Mouse (Mus musculus) heart, embryonic 15.5 days (tissue): ENCODE measurements at regions not wholly inside any gene's neighbourhood (a gene's known extent, or its start where the extent isn't known, plus 50 kb on each side); places are given as distances from the start of the nearest gene placed in this dataset.

Experiments
- ATAC-seq: fragments of 200-750 bp; cut with Nextera tagmentation; replicated peaks from 2 replicates; pipeline ENCODE4 v1.8.0; 2017; ENCODE audit warnings: low read depth, moderate TSS enrichment; ENCODE audit not compliant: insufficient number of reproducible peaks, insufficient read depth, low FRiP score
- H3K27ac ChIP-seq: fragments of 300-500 bp; sonication (generic); 2 replicates; pipeline ENCODE4 v1.5.1; 2015; ENCODE audit warnings: mild to moderate bottlenecking, inconsistent platforms
- H3K27me3 ChIP-seq: fragments of 300-500 bp; sonication (generic); 2 replicates; pipeline ENCODE4 v1.6.1; 2015; ENCODE audit warnings: inconsistent platforms
- H3K36me3 ChIP-seq: fragments of 300-500 bp; sonication (generic); 2 replicates; pipeline ENCODE4 v1.6.1; 2015; ENCODE audit warnings: mild to moderate bottlenecking, inconsistent platforms
- H3K4me1 ChIP-seq: fragments of 300-500 bp; sonication (generic); replicated peaks from 2 replicates; pipeline ENCODE4 v1.6.1; 2015; ENCODE audit warnings: inconsistent platforms
- H3K4me2 ChIP-seq: fragments of 300-500 bp; sonication (generic); 2 replicates; pipeline ENCODE4 v1.6.1; 2015; ENCODE audit warnings: inconsistent platforms, mild to moderate bottlenecking, moderate library complexity
- H3K4me3 ChIP-seq: fragments of 300-500 bp; sonication (generic); 2 replicates; pipeline ENCODE4 v1.5.1; 2015; ENCODE audit warnings: mild to moderate bottlenecking, inconsistent platforms
- H3K9ac ChIP-seq: fragments of 300-500 bp; sonication (generic); 2 replicates; pipeline ENCODE4 v1.6.1; 2015; ENCODE audit warnings: mild to moderate bottlenecking, inconsistent platforms
- H3K9me3 ChIP-seq: fragments of 300-500 bp; sonication (generic); replicated peaks from 2 replicates; pipeline ENCODE4 v1.6.1; 2016; ENCODE audit warnings: inconsistent platforms
- WGBS: fragments of 180-500 bp; shearing (Covaris S2); methylation state at CpG from one replicate; pipeline ENCODE4 v1.1.7; 2015; ENCODE audit warnings: mixed read lengths; 5-methylcytosine and 5-hydroxymethylcytosine counted together

DNA sequence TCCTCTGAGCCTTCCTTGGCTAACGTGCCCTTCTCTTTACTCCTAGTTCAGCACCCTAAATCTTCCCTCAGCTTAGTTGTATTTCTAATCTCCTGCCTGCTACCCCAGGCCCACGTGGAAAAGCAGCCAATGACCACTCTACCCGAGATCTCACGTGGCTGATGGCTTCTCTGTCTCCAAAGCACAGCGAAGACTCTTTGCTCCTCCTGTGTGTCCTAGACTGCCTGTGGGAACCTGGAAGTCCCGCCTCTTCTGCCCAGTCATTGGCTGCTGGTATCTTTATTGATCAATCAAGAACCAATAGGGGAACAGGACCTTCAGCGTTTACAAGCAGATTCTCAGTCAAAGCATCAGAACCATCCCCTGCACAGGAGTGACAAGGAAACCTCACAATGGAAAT lies 54.8 kb downstream of the Gm19935 start:
- H3K9ac ChIP-seq, result no peak overlapping the region
- no peaks in the 10 kb centered on the region for H3K9me3 ChIP-seq
- no peak overlapping the region for H3K4me2 ChIP-seq
- 75% methylated on average over 7 of the region's 7 CpGs for WGBS
- H3K4me3 ChIP-seq, result no peak overlapping the region
- H3K27me3 ChIP-seq, result no peaks in the 10 kb centered on the region
- ATAC-seq, result no peak
- no peaks in the 10 kb centered on the region for H3K36me3 ChIP-seq
- H3K27ac ChIP-seq, result no peak overlapping the region
- no peaks in the 10 kb centered on the region for H3K4me1 ChIP-seq

DNA sequence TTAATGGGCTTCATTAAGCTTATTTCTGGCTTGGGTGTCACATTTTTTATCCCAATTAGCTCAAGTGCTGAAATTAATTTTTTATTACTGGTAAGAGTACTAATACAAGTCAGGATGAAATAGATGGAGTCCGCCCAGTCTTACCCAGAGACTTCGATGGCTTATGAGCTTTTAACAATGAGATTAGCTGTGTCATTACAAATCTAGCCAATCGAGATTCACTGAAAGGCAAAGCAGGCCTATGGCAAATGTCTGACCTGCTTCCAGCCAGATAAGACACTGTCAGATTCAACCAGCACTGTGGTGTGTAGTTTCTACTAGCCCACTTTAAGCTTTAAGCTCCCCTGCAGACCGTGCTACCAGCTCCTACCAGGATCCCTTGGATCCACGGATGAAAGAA lies 55.2 kb downstream of the Gm19935 start:
- no peak for ATAC-seq
- Histone ChIP-seq H3K36me3 (no peaks in the 10 kb centered on the region), H3K27me3 (no peaks in the 10 kb centered on the region), H3K4me2 (no peak overlapping the region), H3K9ac (no peak overlapping the region), H3K9me3 (no peaks in the 10 kb centered on the region), H3K27ac (no peak overlapping the region), H3K4me3 (no peak overlapping the region), H3K4me1 (no peaks in the 10 kb centered on the region)
- 81% methylated on average over 5 of the region's 5 CpGs for WGBS

DNA sequence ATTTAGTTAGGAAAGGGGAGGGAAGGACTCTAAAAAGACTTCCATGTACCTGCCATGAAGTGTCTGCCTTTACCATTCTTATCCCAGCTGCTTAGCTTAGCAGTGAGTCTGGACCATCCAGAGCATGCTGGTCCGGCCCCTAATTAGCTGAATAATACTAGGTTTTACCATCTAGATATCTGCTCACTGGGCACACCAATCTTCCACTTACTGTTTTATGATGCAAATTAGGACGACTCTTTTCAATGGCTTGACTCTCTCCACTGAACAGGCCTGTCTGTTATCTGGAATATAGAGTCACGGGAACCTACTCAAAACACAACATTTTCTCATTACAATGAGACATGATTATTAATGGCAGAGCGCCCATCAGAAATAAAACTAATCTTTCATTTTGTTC lies 55.7 kb downstream of the Gm19935 start:
- H3K4me3 ChIP-seq, result no peak overlapping the region
- ATAC-seq, result no peak
- no peak overlapping the region for H3K27ac ChIP-seq
- no peaks in the 10 kb centered on the region for H3K27me3 ChIP-seq
- H3K4me1 ChIP-seq, result no peaks in the 10 kb centered on the region
- H3K4me2 ChIP-seq, result no peak overlapping the region
- 81% methylated on average over 4 of the region's 4 CpGs for WGBS
- H3K9me3 ChIP-seq, result no peaks in the 10 kb centered on the region
- H3K9ac ChIP-seq, result no peak overlapping the region
- no peaks in the 10 kb centered on the region for H3K36me3 ChIP-seq

DNA sequence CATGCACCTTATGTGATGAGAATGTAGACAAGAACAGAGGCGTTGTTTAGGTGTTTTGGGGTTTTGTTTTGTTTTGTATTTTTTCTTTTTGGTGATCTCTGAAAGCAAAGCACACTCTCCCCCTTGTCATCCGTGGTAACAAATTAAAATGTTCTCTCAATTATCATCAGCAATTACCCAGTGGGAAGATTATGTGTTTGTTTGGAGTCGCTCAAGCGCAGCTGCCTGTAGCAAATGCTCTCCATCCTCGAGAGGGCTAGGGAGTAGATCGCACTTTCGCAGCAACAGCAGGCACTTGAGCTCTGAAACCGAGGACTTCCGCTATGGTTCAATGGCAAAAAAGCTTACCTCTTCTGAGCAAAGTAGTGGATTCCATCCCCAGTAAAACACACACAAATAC lies 57.7 kb downstream of the Gm19935 start:
- H3K27ac ChIP-seq, result no peak overlapping the region
- H3K4me3 ChIP-seq, result no peak overlapping the region
- no peaks in the 10 kb centered on the region for H3K9me3 ChIP-seq
- 83% methylated on average over 9 of the region's 9 CpGs for WGBS
- H3K36me3 ChIP-seq, result no peaks in the 10 kb centered on the region
- no peaks in the 10 kb centered on the region for H3K4me1 ChIP-seq
- no peaks in the 10 kb centered on the region for H3K27me3 ChIP-seq
- no peak for ATAC-seq
- H3K4me2 ChIP-seq, result no peak overlapping the region
- no peak overlapping the region for H3K9ac ChIP-seq

DNA sequence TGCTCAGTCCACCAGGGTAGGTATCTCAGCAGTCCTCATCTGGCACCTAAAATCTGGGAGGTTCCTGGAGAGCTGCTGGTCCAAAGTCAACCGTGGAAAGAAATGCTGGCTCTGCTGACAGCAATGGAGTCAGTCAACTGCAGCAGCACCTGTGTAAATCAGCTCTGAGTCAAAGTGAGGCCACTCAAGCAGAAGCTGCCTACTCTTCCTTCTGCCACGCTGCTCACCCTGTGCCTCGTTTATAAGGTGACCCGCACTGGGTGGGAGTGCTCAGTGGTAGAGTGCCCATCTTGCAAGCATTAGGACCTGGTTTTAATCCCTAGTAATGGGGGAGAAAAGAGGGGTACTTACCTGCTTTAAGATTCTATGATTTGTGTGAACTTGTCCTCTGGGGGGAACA lies 62.2 kb downstream of the Gm19935 start:
- H3K27ac ChIP-seq, result no peak overlapping the region
- no peak overlapping the region for H3K4me3 ChIP-seq
- H3K36me3 ChIP-seq, result no peaks in the 10 kb centered on the region
- H3K4me1 ChIP-seq, result no peaks in the 10 kb centered on the region
- no peaks in the 10 kb centered on the region for H3K27me3 ChIP-seq
- no peak overlapping the region for H3K4me2 ChIP-seq
- no peak overlapping the region for H3K9ac ChIP-seq
- WGBS, result 81% methylated on average over 4 of the region's 4 CpGs
- no peaks in the 10 kb centered on the region for H3K9me3 ChIP-seq
- no peak for ATAC-seq

DNA sequence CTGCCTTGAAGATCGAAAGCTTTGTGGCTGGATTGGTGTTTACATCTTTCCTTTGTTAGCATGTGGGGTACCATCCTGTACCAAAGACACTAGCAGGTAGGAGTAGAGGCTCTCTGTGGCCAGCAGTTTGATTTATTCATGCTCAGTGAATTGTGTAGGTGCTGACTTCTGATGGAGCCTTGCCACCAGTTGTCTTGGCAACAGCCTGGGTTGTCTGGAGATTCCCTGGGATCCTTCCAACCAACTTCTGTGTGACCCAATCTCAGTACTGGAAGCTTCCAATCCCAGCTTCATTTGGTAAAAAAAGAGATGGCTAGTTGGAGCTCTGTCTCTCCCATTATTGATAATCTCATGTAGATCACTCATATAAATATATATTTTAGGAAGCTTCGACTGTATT lies 73.6 kb downstream of the Gm19935 start:
- Histone ChIP-seq H3K9me3 (no peaks in the 10 kb centered on the region), H3K27ac (no peak overlapping the region), H3K4me3 (no peak overlapping the region), H3K4me1 (no peaks in the 10 kb centered on the region), H3K9ac (no peak overlapping the region), H3K4me2 (no peak overlapping the region), H3K27me3 (no peaks in the 10 kb centered on the region), H3K36me3 (no peaks in the 10 kb centered on the region)
- ATAC-seq, result no peak
- WGBS, result 74% methylated on average over 2 of the region's 2 CpGs

DNA sequence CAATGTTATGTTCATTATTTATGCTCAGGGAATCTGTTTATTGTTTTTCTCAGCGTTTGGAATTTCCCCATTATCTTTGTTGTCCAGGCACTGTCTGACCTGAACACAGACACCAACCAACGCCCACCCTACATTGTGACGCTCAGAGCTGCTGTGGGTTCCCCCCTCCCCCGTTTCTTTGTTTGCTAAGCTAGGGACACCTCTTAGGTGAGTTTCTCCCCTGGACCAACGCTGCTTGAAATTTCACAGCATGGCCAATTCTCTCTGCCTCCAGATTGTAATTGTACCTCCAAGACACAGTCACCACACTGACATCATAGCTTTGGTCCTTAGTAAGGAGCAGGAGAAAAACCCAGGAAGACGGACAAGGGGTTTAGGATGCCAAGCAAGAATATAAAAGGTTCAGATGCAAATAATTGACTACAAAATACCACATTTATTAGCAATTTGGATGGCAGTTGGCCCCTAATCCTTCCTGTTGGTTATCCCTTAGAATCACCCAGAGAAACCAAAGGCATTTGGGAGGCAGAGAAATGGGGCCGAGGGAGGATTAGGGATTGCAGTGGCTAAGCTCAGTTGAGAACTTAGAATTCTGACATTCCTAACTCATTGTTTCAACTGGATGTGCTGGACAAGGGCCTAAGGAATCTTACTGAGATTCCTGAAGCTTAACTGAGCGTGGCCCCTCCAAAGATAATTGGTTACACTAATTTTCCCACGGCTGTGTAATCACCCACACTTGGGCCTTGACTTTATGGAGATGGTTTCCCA lies 76.0 kb downstream of the Gm19935 start:
- 54% methylated on average over 9 of the region's 9 CpGs for WGBS
- Histone ChIP-seq H3K4me3 (no peak overlapping the region), H3K4me1 (no peaks in the 10 kb centered on the region), H3K9me3 (no peaks in the 10 kb centered on the region), H3K4me2 (no peak overlapping the region), H3K27me3 (no peaks in the 10 kb centered on the region), H3K9ac (no peak overlapping the region), H3K36me3 (no peaks in the 10 kb centered on the region), H3K27ac (no peak overlapping the region)
- no peak for ATAC-seq

DNA sequence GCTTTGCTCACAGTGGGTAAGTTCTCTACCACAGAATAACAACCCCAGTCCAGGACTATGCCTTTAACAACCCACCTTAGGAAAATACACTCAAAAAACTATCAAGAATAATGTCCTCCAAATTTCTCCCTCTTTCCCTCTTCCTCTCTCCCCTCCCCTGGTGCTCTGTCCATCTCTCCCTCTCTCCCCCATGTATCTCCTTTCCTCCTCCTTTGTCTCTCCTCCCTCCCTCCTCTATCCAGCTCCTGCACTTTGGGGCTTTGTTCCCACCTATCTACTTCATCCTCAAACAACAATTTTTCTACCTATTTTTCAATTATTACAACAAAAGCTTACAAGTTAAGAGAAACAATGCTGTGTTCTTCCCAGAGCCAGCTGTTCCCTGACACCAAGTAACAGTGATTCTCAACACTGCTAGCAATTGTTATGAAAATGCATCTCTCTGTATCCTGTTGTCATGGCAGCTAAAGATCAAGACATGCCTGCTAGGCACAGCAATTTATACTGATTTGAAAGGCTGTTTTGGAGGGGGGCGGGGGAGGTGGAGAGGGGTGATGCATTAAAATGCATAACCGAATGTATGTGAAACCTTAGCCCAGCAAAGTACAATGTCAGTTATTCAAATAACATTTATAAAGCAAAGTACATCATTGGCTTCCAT lies 76.8 kb downstream of the Gm19935 start:
- no peak overlapping the region for H3K9ac ChIP-seq
- H3K4me1 ChIP-seq, result no peaks in the 10 kb centered on the region
- no peaks in the 10 kb centered on the region for H3K36me3 ChIP-seq
- H3K27me3 ChIP-seq, result no peaks in the 10 kb centered on the region
- no peak overlapping the region for H3K27ac ChIP-seq
- WGBS, result 67% methylated on average over 2 of the region's 2 CpGs
- H3K9me3 ChIP-seq, result no peaks in the 10 kb centered on the region
- no peak overlapping the region for H3K4me3 ChIP-seq
- H3K4me2 ChIP-seq, result no peak overlapping the region
- ATAC-seq, result no peak

DNA sequence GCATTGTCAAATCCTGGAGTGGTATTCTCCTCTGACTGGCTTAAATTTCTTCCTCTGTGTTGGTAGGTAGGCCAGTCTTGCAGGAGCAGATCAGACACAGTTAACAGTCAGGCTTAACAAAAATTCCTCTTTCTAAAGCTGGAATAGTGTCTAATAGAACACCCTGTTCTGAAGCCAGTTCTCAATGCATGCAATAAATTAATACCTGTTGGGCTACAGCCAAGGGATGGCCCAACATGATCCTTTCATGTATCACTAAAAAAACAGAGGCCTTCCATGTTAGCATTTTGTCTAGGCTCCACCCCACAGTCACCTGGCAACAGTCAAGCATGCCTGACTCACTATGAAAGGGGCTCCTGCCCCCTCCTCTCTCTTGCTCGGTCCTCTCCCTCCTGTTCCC lies 89.2 kb downstream of the Gm19935 start:
- no peaks in the 10 kb centered on the region for H3K9me3 ChIP-seq
- no peak overlapping the region for H3K4me2 ChIP-seq
- H3K27me3 ChIP-seq, result no peaks in the 10 kb centered on the region
- H3K27ac ChIP-seq, result no peak overlapping the region
- H3K4me1 ChIP-seq, result no peaks in the 10 kb centered on the region
- H3K36me3 ChIP-seq, result no peaks in the 10 kb centered on the region
- no peak overlapping the region for H3K9ac ChIP-seq
- 32% methylated on average over 1 of the region's 1 CpGs for whole genome bisulfite sequencing
- no peak overlapping the region for H3K4me3 ChIP-seq
- ATAC-seq, result no peak

DNA sequence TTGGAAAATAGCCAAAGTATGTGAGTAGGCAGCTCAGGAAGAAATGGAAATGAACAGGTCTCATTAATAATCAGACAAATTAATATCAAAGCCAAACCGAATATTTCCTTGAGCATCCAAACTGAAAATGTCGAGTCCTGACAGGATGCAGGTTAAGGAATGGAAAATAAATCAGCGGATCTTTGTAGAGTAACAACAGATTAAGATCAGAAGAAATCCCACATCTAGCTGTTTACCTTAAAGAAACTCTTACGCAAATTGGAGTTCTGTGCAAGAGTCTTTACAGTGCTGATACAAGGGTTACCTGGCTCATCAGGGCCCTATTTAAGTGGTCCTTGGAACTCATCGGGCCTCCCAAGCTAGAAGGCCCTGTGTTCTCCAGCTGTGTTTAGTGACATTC lies 92.0 kb downstream of the Gm19935 start:
- H3K27me3 ChIP-seq, result no peaks in the 10 kb centered on the region
- H3K4me3 ChIP-seq, result no peak overlapping the region
- H3K36me3 ChIP-seq, result no peaks in the 10 kb centered on the region
- no peaks in the 10 kb centered on the region for H3K4me1 ChIP-seq
- no peak for ATAC-seq
- no peak overlapping the region for H3K9ac ChIP-seq
- H3K4me2 ChIP-seq, result no peak overlapping the region
- no peak overlapping the region for H3K27ac ChIP-seq
- 86% methylated on average over 5 of the region's 5 CpGs for WGBS
- no peaks in the 10 kb centered on the region for H3K9me3 ChIP-seq

DNA sequence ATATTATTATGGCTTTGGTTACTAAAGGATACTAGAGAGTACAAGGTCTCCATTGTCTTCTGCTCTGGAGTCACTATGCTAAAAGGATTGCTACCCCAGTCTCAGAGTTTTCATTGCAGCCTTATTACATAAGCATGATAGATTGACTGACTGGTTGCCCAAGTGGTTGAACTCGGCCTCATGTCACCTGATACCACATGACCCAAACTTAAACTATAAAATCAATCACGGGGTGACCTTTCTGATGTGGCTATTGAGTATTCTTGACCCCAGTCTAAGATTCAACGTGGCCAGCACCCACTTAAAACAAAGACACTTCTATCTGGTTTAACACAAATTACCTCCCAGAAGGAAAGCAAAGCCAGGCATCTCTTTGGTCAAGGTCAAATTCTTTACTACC lies 100.8 kb downstream of the Gm19935 start:
- Histone ChIP-seq H3K9ac (no peak overlapping the region), H3K4me1 (no peaks in the 10 kb centered on the region), H3K27me3 (no peaks in the 10 kb centered on the region), H3K4me3 (no peak overlapping the region), H3K4me2 (no peak overlapping the region), H3K9me3 (no peaks in the 10 kb centered on the region), H3K36me3 (no peaks in the 10 kb centered on the region), H3K27ac (no peak overlapping the region)
- ATAC-seq, result no peak
- WGBS, result 60% methylated on average over 3 of the region's 3 CpGs

DNA sequence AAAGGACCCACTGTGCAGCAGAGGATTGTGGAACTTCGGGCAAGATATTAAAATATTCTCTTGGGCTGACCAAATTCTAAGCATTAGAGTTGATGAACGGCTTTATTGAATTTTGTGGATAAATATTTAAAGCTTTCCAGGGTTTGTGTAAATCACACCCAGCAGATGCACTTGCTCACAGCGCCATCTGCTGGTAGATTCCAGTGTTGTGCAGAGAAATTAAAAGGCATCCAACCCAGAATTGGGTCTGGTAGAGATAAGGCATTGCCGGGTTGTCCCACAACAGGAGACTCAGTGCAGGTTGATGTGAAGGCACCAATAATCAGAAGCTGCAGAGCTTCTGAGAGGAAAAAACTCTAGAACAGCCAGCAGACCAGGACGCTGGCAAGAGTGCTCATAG lies 108.7 kb downstream of the Gm19935 start:
- H3K4me2 ChIP-seq, result no peak overlapping the region
- H3K4me3 ChIP-seq, result no peak overlapping the region
- no peaks in the 10 kb centered on the region for H3K4me1 ChIP-seq
- no peak for ATAC-seq
- H3K9me3 ChIP-seq, result no peaks in the 10 kb centered on the region
- H3K27me3 ChIP-seq, result no peaks in the 10 kb centered on the region
- no peak overlapping the region for H3K9ac ChIP-seq
- no peak overlapping the region for H3K27ac ChIP-seq
- H3K36me3 ChIP-seq, result no peaks in the 10 kb centered on the region
- WGBS, result 19% methylated on average over 5 of the region's 5 CpGs
